Mouse (Mus musculus) cerebellum, adult 11 months (tissue): Measurements from ENCODE around the gene Lbhd2.

Experiments
- DNase-seq: peaks from one replicate; pipeline ENCODE4 v3.0.0; 2022

Lbhd2 gene

GRCm38 (mm10) chr12:111406622-111407021, at the start of gene Lbhd2:
TSS of gene Lbhd2 (plus strand) at chr12:111406809.
- DNase-seq: no peak

- peak; percentile 56 for DNase-seq
Observed at GRCm38 (mm10) chr12:111360671-111361070, 45.9 kb upstream of the Lbhd2 start.

GRCm38 (mm10) chr12:111361319-111362098, 45.1 kb upstream of the Lbhd2 start:
- DNase-seq: no peak

DNA sequence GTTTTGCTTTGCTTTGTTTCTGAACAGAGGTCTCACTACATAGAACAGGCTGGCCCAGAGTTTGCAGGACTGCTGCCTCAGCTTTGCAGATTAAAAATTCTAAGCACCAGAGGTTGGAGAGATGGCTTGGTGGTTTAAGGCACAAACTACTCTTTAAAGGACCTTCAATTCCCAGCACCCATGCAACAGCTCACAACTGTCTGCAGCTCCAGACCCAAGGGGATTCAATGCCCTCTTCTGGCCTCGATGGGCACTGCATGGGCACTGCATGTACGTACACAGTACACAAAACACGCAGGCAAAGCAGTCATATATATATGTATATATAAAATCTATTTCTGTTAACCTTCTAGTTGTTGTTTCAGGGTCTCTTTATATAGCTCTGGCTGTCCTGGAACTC, 42.4 kb upstream of the Lbhd2 start:
- no peak for DNase-seq

GRCm38 (mm10) chr12:111367065-111367464, 39.5 kb upstream of the Lbhd2 start:
- no peak for DNase-seq

- no peak for DNase-seq
Observed at GRCm38 (mm10) chr12:111370249-111370648, 36.4 kb upstream of the Lbhd2 start.

GRCm38 (mm10) chr12:111371905-111372304, 34.7 kb upstream of the Lbhd2 start:
- no peak for DNase-seq

GRCm38 (mm10) chr12:111373411-111373810, 33.2 kb upstream of the Lbhd2 start:
- no peak for DNase-seq

- DNase-seq: no peak
Observed at GRCm38 (mm10) chr12:111374727-111375126, 31.9 kb upstream of the Lbhd2 start.

- DNase-seq: no peak
Observed at GRCm38 (mm10) chr12:111375559-111375958, 31.1 kb upstream of the Lbhd2 start.

DNA sequence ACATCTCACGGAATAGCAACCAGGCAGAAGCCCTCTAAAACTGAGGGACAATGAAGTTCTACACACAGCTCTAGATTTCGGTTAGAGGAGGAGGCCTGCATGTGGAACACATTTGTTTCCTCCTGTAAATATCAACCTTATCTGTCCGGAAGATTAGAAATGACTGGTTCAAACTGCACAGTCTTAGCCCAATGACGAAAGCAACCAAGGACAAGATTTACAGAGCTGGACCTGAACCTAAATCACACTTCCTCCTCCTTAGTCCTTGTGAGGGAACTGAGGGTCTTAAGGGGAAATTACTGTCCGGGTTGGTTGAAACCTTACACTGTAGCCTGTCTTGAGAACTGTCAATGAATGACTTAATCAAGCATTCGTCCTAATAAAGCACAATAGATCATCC, 30.6 kb upstream of the Lbhd2 start:
- DNase-seq: no peak

DNA sequence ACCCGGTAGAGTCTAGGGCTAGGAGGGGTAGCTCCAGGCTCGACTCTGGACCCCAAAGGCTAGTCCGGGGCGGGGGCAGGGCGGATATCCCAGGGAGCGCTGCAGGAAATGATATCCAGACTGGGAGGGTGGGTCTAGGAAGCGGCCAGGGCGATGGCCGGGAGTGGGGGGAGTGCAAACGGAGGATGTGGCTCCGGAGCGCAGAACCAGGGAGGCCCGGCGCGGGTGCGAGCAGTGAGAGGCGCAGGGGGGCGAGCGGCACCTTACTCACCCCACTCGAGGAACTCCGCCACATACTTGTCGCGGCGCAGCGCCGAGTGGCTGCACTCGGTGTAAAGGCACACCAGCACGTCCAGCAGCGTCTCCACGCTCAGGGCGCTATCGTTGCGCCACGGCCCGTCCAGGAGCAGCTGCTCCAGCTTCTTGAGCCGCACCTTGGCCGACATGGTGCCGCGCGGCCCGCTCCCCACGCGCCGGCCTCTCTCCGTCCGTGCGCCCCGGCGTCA, 29.7 kb upstream of the Lbhd2 start:
- DNase-seq: peak; percentile 54

DNA sequence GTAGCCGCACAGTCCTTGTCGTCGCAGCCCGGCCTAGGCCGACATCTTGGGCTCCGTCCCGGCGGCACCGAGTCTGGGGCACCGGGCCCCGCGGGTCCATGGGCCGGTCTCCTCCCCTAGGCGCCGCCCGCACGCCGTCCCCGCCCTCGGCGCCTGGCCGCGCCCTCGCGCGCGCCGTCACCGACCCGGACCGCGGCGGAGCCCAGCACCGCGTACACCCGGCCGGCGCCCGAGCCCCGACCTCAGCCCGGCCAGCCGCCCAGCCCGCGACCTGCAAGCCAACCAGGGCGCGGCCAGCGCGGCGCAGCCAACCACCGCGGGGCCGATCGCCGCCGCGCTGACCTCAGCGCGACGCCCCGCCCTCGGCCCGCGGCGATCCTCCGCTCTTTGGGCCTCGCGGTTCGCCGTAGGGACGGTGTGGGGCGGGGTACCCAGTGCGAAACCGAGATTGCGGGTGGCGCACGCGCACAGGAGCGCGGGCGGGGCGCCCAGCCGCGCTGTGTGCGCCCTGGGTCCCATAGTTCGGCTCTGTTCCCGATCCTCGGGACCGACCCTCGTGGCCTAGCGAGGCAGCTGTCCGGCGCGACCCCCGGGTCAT, 29.1 kb upstream of the Lbhd2 start, which contains the start of gene Cdc42bpb:
Gene Cdc42bpb, minus strand, starts transcription at position 343 of the 598 bp plus-strand sequence.
- peak; percentile 96 for DNase-seq

GRCm38 (mm10) chr12:111377986-111378490, 28.6 kb upstream of the Lbhd2 start:
- DNase-seq: no peak

DNA sequence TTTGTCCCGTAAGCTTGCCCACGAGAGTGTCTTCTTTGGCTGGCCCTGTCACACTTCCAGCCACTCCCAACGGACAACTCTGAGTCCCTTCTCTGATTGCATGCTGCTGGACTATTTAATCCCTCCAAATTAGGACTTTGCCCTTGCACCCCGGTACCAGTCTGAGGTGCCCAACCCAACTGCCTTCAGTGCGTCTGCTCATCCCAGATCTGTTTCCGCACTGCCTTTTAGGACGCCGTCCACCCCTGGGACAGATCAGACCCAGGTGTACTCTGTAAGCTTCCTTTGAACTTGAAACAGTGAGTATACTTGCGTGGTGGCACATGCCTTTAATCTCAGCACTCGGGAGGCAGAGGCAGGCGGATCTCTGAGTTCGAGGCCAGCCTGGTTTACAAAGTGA, 27.8 kb upstream of the Lbhd2 start:
- DNase-seq: no peak

DNA sequence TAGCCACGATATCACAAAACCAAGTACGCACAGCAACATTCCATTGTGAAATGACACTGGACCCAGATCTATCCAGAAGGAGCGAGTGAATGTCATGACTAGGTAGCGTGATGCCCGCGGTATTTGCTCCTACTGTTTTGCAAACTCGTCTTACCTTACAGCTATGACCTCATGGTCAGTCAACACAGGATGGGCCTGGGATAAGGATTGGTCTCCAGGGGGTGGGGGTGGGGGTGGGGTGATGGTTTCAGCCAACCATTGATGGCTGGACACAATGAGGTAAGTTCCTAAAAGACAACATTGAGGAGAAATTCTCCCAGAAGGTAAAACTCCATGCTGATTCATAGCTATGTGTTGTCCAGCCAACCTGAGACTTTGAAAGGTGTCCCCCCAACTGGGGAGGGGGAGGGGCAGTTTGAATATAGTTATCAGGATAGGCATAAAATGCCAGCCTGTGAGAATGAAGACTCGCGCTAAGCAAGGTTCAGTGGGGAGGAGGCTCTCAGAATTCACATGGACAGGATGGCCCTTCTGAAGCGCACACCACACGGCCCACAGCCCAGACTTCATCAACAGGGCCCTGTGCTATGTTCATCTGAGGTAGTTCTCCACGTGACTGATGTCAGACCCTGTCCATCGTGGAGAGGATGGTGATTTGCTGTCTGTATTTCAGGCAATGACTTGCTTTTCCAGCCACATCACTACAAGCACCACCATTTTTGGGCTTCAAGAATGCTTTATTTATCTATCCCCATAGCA, 20.5 kb upstream of the Lbhd2 start:
- no peak for DNase-seq

GRCm38 (mm10) chr12:111386642-111387120, 19.9 kb upstream of the Lbhd2 start:
- DNase-seq: no peak

DNA sequence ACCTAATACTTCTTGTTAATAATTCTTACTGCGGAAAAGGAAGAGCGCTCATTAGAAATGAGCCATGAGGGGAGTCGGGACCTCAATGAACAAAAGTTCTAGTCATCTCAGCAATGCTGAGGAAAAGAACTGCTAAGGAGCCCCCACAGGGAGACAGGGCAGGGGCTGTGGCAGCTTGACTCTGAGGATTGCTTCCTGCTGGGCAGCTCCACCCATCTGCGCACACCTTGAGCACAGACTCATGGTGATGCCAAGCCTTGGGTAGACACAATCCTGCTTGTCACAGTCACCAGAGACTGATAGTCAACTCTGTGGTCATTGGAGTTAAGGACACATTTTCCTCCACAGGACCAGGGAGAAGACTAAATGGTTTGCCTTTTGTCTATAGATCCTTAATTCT, 19.5 kb upstream of the Lbhd2 start:
- DNase-seq: no peak

DNA sequence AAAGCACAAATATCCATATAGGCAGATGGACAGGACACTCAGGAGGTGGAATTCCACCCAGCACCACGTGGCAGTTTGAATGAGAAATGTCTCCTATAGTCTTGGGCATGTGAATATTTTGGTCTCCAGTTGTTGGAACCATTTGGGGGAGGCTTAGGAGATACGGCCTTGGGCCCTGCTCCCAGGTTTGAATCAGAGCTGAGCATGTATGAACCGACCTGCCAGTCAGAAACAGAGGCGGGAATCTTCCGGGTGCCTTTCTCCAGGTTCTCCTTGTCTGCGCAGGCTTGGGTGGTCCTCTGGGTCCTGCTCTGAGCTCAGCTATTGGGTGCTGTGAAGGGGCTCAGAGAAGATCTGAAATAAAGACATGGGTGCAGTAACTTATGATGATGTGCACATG, 12.6 kb upstream of the Lbhd2 start:
- no peak for DNase-seq

- no peak for DNase-seq
Observed at GRCm38 (mm10) chr12:111396997-111397396, 9.6 kb upstream of the Lbhd2 start.

- DNase-seq: peak; percentile 77
Observed at GRCm38 (mm10) chr12:111401454-111402184, 5.0 kb upstream of the Lbhd2 start.

DNA sequence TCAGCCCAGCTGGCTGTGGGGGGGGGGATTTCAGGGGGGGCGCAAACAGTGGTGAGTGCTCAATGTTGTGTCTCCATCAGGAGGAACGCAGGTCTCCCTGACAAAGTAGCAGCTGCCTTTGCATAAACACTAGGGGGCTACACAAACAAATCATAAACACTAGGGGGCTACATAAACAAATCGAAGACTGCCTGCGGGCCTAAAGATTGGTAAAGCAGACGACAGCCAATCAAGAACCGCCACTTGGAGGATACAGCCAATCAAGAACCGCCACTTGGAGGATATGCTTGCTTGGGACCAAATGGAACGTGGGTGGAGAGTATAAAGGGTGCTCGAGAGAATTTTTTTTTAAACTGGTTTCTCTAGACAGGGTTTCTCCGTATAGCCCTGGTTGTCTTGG, 1.7 kb upstream of the Lbhd2 start:
- no peak for DNase-seq
